Mouse (Mus musculus): ENCODE measurements around the gene Porcn. TPM values are rescaled to one million over a fixed set of nuclear protein-coding genes. Genes with fewer than 3 reads are reported as not detected.

The Porcn gene
- total RNA-seq, 1 experiment from 2014 or later, result 6.4 TPM

Other genes with a start within 250 kb of the Porcn start
- 0.38 and 2.5 TPM in 2 replicates for gene Gata1, start 228.5 kb downstream of the Porcn start, total RNA-seq (2021)
- not detected in 2 replicates for gene Glod5, start 188.0 kb downstream of the Porcn start, total RNA-seq (2021)
- 16.7 and 17.5 TPM in 2 replicates for gene Suv39h1, start 131.8 kb downstream of the Porcn start, total RNA-seq (2021)
- gene Was, start 116.0 kb downstream of the Porcn start, total RNA-seq (2021), result 1.9 and 6.8 TPM in 2 replicates
- gene Wdr13, start 73.6 kb downstream of the Porcn start, total RNA-seq (2021), result 51.0 and 54.3 TPM in 2 replicates
- 192 and 276 TPM in 2 replicates for gene Rbm3, start 60.6 kb downstream of the Porcn start, total RNA-seq (2021)
- 8.0 and 11.0 TPM in 2 replicates for gene Tbc1d25, start 30.3 kb downstream of the Porcn start, total RNA-seq (2021)
- 46.2 and 62.0 TPM in 2 replicates for gene Ebp, start 13.0 kb downstream of the Porcn start, total RNA-seq (2021)
- 24.7 and 25.3 TPM in 2 replicates for gene Ftsj1, start 45.9 kb upstream of the Porcn start, total RNA-seq (2021)
- 2.5 TPM in 1 of 2 replicates, not detected in the other for gene Slc38a5, start 64.6 kb upstream of the Porcn start, total RNA-seq (2021)
- not detected in 2 replicates for gene Ssxb10, start 120.9 kb upstream of the Porcn start, total RNA-seq (2021)
- gene Ssxb9, start 160.5 kb upstream of the Porcn start, total RNA-seq (2021), result not detected in 2 replicates
- gene Ssxb1, start 206.8 kb upstream of the Porcn start, total RNA-seq (2021), result not detected in 2 replicates